Mouse (Mus musculus) kidney, adult 2 months (tissue): ENCODE measurements around the gene Irak3. TPM values are rescaled to one million over a fixed set of nuclear protein-coding genes. Genes with fewer than 3 reads are reported as not detected.

Source experiments
- DNase-seq: peaks from one replicate; pipeline ENCODE4 v3.0.0; 2021
- H3K27ac ChIP-seq: fragments of 200-500 bp; 2 replicates; pipeline ENCODE4 v1.5.1; 2012; ENCODE audit warnings: low read depth, low read length, control low read depth, inconsistent platforms; ENCODE audit not compliant: insufficient read depth
- H3K27me3 ChIP-seq: fragments of 200-500 bp; replicated peaks from 2 replicates; pipeline ENCODE4 v1.6.1; 2012; ENCODE audit warnings: mild to moderate bottlenecking, moderate library complexity, low read length, inconsistent platforms; ENCODE audit not compliant: control insufficient read depth, insufficient read depth
- H3K36me3 ChIP-seq: fragments of 200-500 bp; 2 replicates; pipeline ENCODE4 v1.6.1; 2012; ENCODE audit warnings: mild to moderate bottlenecking, moderate library complexity, low read length, inconsistent platforms; ENCODE audit not compliant: control insufficient read depth, insufficient read depth
- H3K4me1 ChIP-seq: fragments of 200-500 bp; 2 replicates; pipeline ENCODE4 v1.6.1; 2011; ENCODE audit warnings: low read length; ENCODE audit not compliant: control insufficient read depth, insufficient read depth
- H3K4me3 ChIP-seq: fragments of 200-500 bp; 2 replicates; pipeline ENCODE4 v1.5.1; 2011; ENCODE audit warnings: mild to moderate bottlenecking, low read depth, low read length, control low read depth; ENCODE audit not compliant: insufficient read depth
- CTCF ChIP-seq: fragments of 200-500 bp; conservative IDR thresholded peaks from 2 replicates; pipeline ENCODE4 v1.5.1; 2011; ENCODE audit warnings: low read depth, mild to moderate bottlenecking, control low read depth, low read length, moderate library complexity, mixed read lengths; ENCODE audit not compliant: insufficient read depth, insufficient read length
- POLR2A ChIP-seq: fragments of 200-500 bp; IDR thresholded peaks from one replicate; pipeline ENCODE4 v1.6.1; 2011; ENCODE audit warnings: low read depth, low read length, control low read depth
- WGBS: fragments of 180-500 bp; shearing (Covaris S2); methylation state at CpG from one replicate; pipeline ENCODE4 v1.1.7; 2018; 5-methylcytosine and 5-hydroxymethylcytosine counted together
- polyA plus RNA-seq: library from polyadenylated mRNA; depleted of rRNA; stranded (reverse); fragments of >200 nt; gene quantifications from 2 replicates; pipeline ENCODE4 v1.2.3, GENCODE M21; 2012; rRNA removed

Gene Irak3
- polyA plus RNA-seq, 1 experiment, result 2.1 TPM

- H3K27ac ChIP-seq, result peak within 1 kb of the TSS; percentile 56
- peaks cover 3% of the 10 kb centered on the region; the same call in 1 of the 2 replicates for H3K4me1 ChIP-seq
- no peaks in the 10 kb centered on the region for H3K36me3 ChIP-seq
- peak; percentile 99 for DNase-seq
- WGBS, result under 1% methylated on average over 55 of the region's 55 CpGs
- peak within 1 kb of the TSS; percentile 75 for H3K4me3 ChIP-seq
- H3K27me3 ChIP-seq, result no peaks in the 10 kb centered on the region
- TF ChIP-seq CTCF (no peak), POLR2A (peak; percentile 22)
These were observed 89.2 kb downstream of the Irak3 start, which contains the start of gene Helb for GRCm38 (mm10) chr10:120112507-120113396. Gene Helb, minus strand, starts transcription at chr10:120112987.

- DNase-seq, result no peak
- Histone ChIP-seq H3K27ac (0 out of 2 replicates have a peak overlapping the region, but pooled peaks have one; percentile 56), H3K27me3 (no peaks in the 10 kb centered on the region), H3K4me3 (peak overlapping the region; percentile 75), H3K36me3 (no peaks in the 10 kb centered on the region), H3K4me1 (peaks cover 3% of the 10 kb centered on the region; the same call in 1 of the 2 replicates)
- 73% methylated on average over 3 of the region's 3 CpGs for whole genome bisulfite sequencing
- TF ChIP-seq CTCF (no peak), POLR2A (no peak)
These were observed 90.1 kb downstream of the Irak3 start for GRCm38 (mm10) chr10:120111691-120112319.

- peaks cover 6% of the 10 kb centered on the region; the same call in 1 of the 2 replicates for H3K36me3 ChIP-seq
- WGBS, result 92% methylated on average over 1 of the region's 1 CpGs
- H3K4me1 ChIP-seq, result peaks cover 5% of the 10 kb centered on the region; the same call in 1 of the 2 replicates
These were observed 101.1 kb downstream of the Irak3 start for GRCm38 (mm10) chr10:120100806-120101205.

GRCm38 (mm10) chr10:120097564-120097963 lies 104.4 kb downstream of the Irak3 start:
- no peaks in the 10 kb centered on the region for H3K27me3 ChIP-seq
- peaks cover 10% of the 10 kb centered on the region; the same call in 1 of the 2 replicates for H3K4me1 ChIP-seq
- no peak for DNase-seq
- H3K4me3 ChIP-seq, result no peak overlapping the region
- TF ChIP-seq CTCF (no peak), POLR2A (no peak)
- 82% methylated on average over 5 of the region's 5 CpGs for WGBS
- H3K27ac ChIP-seq, result no peak overlapping the region
- peaks cover 9% of the 10 kb centered on the region for H3K36me3 ChIP-seq

More at GRCm38 (mm10) chr10:120100806-120101205, 101.1 kb downstream of the Irak3 start:
- H3K4me3 ChIP-seq, result no peak overlapping the region
- DNase-seq, result no peak
- H3K27me3 ChIP-seq, result no peaks in the 10 kb centered on the region
- TF ChIP-seq POLR2A, result no peak
- TF ChIP-seq CTCF, result no peak
- H3K27ac ChIP-seq, result no peak overlapping the region

- Histone ChIP-seq H3K4me1 (peaks cover 10% of the 10 kb centered on the region; the same call in 1 of the 2 replicates), H3K4me3 (no peak overlapping the region), H3K27me3 (no peaks in the 10 kb centered on the region), H3K36me3 (peaks cover 9% of the 10 kb centered on the region), H3K27ac (peak overlapping the region; percentile 89)
- TF ChIP-seq POLR2A (no peak), CTCF (no peak)
- peak; percentile 81 for DNase-seq
- 62% methylated on average over 5 of the region's 5 CpGs for WGBS
These were observed 106.2 kb downstream of the Irak3 start for GRCm38 (mm10) chr10:120095716-120096115.

- peaks cover 10% of the 10 kb centered on the region; the same call in 1 of the 2 replicates for H3K4me1 ChIP-seq
- peak overlapping the region; percentile 82 for H3K27ac ChIP-seq
- no peak for TF ChIP-seq CTCF
- no peak for DNase-seq
- peaks cover 9% of the 10 kb centered on the region for H3K36me3 ChIP-seq
- WGBS, result 86% methylated on average over 9 of the region's 9 CpGs
- H3K4me3 ChIP-seq, result no peak overlapping the region
- H3K27me3 ChIP-seq, result no peaks in the 10 kb centered on the region
These were observed 106.8 kb downstream of the Irak3 start for GRCm38 (mm10) chr10:120095136-120095535.

GRCm38 (mm10) chr10:120092548-120092947 lies 109.4 kb downstream of the Irak3 start:
- Histone ChIP-seq H3K27ac (no peak overlapping the region), H3K4me3 (no peak overlapping the region), H3K27me3 (no peaks in the 10 kb centered on the region), H3K4me1 (peaks cover 10% of the 10 kb centered on the region; the same call in 1 of the 2 replicates), H3K36me3 (peaks cover 10% of the 10 kb centered on the region)
- WGBS, result 92% methylated on average over 12 of the region's 12 CpGs
- DNase-seq, result no peak
- TF ChIP-seq CTCF (no peak), POLR2A (no peak)

Other genes starting within 250 kb of the Irak3 start
- gene Helb, start 89.1 kb downstream of the Irak3 start, polyA plus RNA-seq, result 6.9 and 7.4 TPM in 2 replicates
- gene Tmbim4, start 540 bp downstream of the Irak3 start, polyA plus RNA-seq, result 1,062 and 1,273 TPM in 2 replicates
- gene Llph, start 24.9 kb upstream of the Irak3 start, polyA plus RNA-seq, result 5.9 and 9.5 TPM in 2 replicates